Mouse (Mus musculus) brain, adult 2 months (tissue): Measurements from ENCODE around the gene Hnf1a.

Experiments
- DNase-seq: peaks from one replicate; pipeline ENCODE4 v3.0.0; 2011; ENCODE audit warnings: low read depth, low spot score

The Hnf1a gene

GRCm38 (mm10) chr5:114970824-114971227 lies at the start of gene Hnf1a:
Hnf1a (minus strand) TSS chr5:114971094.
- DNase-seq, result no peak

- no peak for DNase-seq
Measured at GRCm38 (mm10) chr5:115018813-115019212, 47.9 kb upstream of the Hnf1a start.

GRCm38 (mm10) chr5:115018270-115018669 lies 47.4 kb upstream of the Hnf1a start:
- no peak for DNase-seq

DNA sequence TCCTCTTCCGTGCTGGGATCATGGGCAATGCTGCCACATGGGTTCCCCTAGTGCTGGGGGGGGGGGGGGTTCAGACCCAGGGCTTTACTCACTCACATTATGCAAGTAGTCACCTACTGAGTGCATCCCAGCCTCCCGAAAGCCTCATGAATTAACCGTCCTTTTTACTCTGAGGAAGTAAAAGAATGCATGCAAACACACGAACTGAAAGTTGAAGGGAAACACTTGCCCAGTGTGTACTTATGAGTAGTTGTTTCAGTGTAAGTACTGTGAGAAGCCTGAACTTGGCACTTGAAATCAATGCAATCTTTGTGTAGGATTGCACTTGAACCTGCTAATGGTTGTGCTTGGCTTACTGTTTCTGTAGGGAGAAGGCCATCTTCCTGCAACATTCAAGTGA lies 44.2 kb upstream of the Hnf1a start:
- no peak for DNase-seq

DNA sequence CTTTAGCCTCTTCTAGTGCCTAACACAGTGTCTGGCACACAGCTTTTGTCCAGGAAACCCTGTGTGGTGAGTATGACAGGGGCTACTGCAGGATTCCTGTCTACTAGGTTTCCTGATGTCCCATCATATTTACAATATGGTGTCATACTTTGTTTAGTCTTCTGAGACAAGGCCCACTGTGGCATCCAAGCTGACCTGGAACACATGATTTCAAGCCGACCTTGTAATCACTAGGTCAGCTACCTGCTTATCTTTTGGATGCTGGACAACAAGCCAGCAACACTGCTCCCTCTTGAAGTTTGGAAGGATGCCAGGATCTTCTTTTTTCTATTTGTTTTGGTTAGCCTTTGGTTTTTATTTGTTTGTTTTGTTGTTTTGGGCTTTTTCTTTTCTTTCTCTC lies 43.7 kb upstream of the Hnf1a start:
- no peak for DNase-seq

GRCm38 (mm10) chr5:115013436-115013835 lies 42.5 kb upstream of the Hnf1a start:
- no peak for DNase-seq

- DNase-seq, result peak; percentile 39
Measured at GRCm38 (mm10) chr5:115011519-115012261, 40.8 kb upstream of the Hnf1a start.

- no peak for DNase-seq
Measured at GRCm38 (mm10) chr5:115011217-115011518, 40.3 kb upstream of the Hnf1a start.

DNA sequence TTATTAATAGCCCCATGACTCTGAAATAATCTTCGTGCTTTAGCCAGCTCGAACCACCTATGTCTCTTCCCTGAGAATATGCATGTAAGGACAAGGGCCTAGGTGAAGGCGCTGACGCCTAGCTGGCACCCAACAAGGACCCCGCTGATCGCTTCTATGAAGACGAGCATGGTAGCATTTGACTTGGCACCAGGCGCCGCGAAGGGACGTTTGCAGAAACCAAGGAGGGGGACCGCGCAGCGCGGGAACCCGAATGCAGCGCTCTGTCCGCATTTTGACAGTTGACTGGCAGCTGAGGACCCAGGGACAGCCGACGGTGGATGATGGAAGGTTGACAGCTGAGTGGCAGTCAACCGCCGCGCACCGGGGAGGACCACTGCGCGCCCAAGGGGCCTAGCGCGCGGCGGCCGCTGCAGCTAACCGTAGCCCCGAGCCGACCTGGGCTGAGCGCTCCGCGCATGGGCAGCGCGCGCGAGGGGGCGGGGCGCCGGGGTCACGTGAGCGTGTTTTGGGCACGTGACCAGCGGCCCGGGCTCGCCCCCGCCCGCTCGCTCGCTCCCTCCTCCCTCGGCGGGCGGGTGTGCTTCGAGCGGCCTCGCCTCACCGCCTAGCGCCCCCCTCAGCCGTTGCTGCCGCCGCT lies 39.8 kb upstream of the Hnf1a start, which contains the start of gene Sppl3:
Gene Sppl3 (plus strand): TSS at position 561 of the 640 bp plus-strand sequence.
- DNase-seq, result peak; percentile 94

- no peak for DNase-seq
Measured at GRCm38 (mm10) chr5:115009961-115010360, 39.1 kb upstream of the Hnf1a start.

DNA sequence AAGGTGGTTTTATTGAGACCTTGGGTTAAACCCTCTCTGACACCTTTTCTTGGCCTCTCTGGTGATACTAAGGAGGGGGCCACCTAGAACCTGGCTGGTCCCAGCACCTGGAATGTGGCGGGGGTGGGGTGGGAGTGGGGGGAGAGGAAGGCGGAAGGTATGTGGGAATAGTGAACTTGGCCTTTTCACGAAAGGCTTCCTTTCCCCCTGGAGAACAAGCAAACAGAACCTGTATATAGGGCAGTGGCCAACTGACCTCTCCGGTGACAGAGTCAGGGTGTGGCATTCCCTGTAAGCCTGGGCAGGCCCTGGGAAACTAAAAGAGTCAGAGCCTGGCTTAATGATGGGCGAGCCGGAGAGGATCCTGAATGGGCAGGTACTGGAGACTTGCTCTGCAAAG lies 38.2 kb upstream of the Hnf1a start:
- DNase-seq, result no peak

GRCm38 (mm10) chr5:115008307-115008706 lies 37.4 kb upstream of the Hnf1a start:
- DNase-seq, result no peak

GRCm38 (mm10) chr5:115007768-115008167 lies 36.9 kb upstream of the Hnf1a start:
- no peak for DNase-seq

DNA sequence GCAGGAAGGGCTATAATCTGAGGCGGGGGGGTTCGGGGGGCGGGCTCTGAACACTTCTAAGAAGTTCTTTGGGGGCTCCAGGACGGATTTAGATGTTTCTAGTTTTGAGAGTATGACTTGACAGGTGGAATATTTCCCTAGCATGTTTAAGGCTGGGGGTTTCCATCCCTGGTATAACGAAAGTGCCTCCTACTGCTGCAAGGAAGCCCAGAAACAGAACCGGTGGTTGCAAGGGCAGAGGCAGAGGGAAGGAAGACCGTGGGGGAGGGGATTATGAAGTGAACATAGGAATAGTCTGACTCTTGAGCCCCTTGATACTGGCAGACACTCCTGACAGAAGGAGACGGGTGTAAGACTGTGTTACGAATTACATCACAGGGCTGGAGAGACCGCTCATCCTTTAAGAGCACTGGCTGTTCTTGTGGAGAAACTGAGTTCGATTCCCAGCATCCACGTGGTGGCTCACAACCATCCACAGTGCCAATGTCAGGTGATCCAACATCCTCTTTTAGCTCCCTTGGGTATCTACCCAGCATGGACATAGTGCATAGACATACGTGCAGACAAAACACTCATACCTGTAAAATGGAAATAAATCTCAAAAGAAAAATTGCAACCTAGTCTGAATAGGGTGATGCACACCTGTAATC lies 32.5 kb upstream of the Hnf1a start:
- DNase-seq, result no peak

DNA sequence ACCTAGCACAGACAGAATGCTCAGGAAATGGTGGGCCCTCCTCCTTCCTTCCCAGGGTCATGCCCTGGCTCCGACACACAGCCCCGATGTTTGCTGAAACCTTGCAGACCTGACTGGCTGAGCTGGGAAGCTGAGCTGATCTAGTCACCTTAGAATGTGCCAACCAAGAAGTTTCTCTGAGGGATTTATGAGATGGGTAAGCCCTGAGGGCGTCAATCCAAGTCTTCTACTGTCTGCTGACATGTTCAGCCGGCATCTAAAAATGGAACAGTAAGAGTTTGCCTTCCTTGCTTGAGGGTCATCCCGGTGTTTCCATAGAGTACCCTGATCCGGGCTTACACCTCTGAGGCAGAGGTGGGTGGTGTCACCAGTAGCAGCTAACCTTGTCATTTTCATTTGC lies 31.9 kb upstream of the Hnf1a start:
- no peak for DNase-seq

DNA sequence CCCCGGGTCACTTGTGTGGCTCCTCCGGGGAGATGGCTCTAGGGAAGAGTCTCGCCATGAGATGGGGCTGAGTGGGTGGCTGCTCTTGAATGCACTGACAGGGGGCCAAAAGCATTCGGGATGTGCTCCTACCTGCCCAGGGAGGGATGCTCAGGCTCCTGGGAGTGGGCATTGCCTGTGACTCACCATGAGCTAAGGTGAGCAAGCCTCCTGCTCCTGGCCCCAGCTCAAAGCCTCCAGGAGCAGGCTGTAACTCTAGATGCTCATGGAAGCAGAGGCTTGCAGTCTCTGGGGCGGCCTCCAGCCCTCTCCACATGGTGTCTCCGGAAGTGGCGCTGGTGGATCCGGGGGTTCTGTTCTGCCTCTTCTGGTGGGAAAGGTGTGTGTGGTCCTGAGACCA lies 30.6 kb upstream of the Hnf1a start:
- no peak for DNase-seq

- DNase-seq, result no peak
Measured at GRCm38 (mm10) chr5:115000503-115000902, 29.6 kb upstream of the Hnf1a start.

DNA sequence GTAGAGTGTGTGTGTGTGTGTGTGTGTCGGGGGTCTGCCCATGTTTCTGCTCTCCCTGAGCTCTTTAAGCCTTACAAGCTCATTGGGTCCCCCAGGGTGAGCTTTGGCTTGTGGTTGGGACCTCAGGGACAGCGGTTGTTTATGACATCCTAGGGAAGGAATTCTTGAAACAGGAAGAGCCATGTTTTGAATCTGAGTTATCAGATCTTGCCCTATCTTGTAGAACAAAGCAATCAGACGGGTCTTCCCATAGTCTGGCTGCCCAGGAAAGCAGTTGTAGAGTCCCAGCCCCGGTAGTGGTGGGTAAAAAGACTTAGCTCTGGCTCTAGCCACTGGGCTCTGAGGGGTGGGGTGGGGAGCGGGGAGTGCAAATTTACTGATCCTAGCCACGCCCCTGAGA lies 26.4 kb upstream of the Hnf1a start:
- no peak for DNase-seq

DNA sequence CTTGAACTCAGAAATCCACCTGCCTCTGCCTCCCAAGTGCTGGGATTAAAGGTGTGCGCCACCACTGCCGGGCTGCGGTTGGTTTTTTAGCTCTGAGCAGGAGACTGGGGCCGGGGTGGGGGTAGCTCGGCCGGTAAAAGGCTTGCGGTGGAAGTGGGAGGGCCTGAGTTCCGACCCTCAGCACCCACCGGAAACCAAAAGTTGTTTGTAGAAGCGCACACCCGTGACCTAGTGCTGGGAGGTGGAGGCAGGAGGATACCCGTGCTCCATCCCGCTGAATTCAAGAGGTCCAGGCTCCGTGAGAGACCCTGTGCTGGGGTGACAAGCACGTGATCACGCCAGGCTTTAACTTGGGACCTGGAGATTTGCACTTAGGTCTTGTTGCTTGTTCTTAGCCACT lies 25.6 kb upstream of the Hnf1a start:
- no peak for DNase-seq

GRCm38 (mm10) chr5:114985074-114985473 lies 14.2 kb upstream of the Hnf1a start:
- DNase-seq, result no peak

DNA sequence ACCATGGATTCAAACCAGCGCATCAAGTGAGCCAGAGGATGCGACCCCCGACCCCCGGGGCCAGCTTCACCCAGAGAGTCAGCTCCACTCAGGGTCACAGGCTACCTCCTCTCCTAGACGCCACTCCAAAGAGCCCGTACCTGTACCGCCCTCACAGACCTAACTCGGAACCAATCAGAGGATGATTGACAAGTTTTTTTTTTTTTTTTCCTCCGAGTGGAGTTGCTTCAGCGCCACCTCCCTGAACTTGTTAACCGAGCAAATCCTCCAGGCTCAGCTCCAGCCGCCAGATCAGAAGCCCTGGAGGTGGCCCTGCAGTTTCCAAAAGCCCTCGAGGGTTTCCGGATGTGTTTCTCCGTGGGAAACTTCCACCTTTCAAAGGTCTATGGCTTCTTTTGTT lies 11.1 kb upstream of the Hnf1a start:
- no peak for DNase-seq

- DNase-seq, result no peak
Measured at GRCm38 (mm10) chr5:114980122-114980748, 9.3 kb upstream of the Hnf1a start.
